Mouse (Mus musculus): ENCODE results near the gene Selenom. TPM values are rescaled to one million over a fixed set of nuclear protein-coding genes. Genes with fewer than 3 reads are reported as not detected.

The Selenom gene
- polyA plus RNA-seq, 1 experiment from 2014 or later = 75.6 TPM

DNA sequence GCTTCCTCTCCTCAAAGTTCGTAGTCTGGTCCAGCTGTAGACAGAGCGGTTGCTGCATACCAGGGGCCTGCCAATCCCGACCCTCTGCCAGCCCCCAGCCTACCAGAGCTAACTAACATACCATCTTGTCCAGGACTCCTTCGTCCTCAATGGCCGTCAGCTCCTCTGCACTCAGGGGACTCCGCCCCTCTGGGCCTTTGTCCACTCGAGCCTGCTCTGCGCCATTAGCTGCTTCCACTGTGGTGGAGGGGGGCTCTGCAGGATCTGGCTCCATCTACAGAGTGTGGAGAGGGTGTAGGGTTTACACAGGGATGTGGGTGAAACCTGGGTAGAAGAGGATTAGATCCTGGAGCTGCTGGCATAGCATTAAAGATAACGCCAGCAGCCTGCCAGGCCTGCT, 11.7 kb downstream of the Selenom start:
- ATAC-seq (replicated peaks) = no peak
- Histone ChIP-seq H3K4me1 (no peaks in the 10 kb centered on the region), H3K9ac (no peak overlapping the region), H3K9me3 (no peaks in the 10 kb centered on the region), H3K4me3 (no peak overlapping the region), H3K36me3 (replicated peaks) (no peaks in the 10 kb centered on the region), H3K27me3 (replicated peaks) (no peaks in the 10 kb centered on the region), H3K4me2 (no peak overlapping the region), H3K27ac (no peak overlapping the region)
- 78% methylated on average over 9 of the region's 9 CpGs for WGBS

DNA sequence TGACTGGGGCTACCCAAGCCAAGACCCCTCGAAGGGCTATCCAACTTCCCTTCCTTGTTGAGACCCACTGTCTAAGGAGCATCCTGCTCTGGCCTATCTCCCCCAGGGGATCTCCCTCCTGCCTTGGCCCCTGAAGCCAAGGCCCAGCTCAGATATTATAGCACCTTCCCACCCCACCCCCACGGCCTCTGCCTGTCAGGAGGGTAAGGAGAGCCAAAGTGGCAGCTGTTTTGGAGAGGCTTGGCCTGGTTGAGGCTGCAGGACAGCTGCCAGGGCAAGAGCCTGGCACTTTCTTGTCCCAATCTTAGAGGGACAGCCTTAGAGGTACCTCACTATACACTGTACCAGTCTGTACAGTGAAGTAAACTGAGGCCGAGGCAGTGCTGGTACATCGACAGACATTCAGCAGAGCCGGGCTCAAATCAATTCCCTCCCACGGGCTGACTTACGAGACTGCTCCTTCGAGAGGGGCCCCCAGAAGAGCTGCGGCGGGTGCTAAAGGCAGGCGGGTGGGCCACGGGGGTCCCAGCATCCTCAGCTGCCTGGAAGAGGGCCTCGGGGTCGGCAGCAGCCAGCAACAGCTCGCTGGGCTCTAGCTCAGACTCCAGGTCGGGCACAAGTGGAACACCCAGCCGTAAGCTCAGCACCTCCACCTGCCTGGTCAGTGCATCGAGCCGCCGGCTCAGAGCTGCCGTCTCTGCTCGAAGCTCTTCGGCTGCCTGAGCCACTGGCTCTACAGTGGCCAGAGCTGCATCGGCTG, 12.7 kb downstream of the Selenom start:
- no peak overlapping the region for H3K9ac ChIP-seq
- no peaks in the 10 kb centered on the region for H3K9me3 ChIP-seq
- no peak for ATAC-seq (replicated peaks)
- no peaks in the 10 kb centered on the region for H3K27me3 ChIP-seq (replicated peaks)
- no peak overlapping the region for H3K4me3 ChIP-seq
- whole genome bisulfite sequencing = 90% methylated on average over 24 of the region's 24 CpGs
- no peak overlapping the region for H3K27ac ChIP-seq
- H3K36me3 ChIP-seq (replicated peaks) = no peaks in the 10 kb centered on the region
- H3K4me2 ChIP-seq = no peak overlapping the region
- H3K4me1 ChIP-seq = no peaks in the 10 kb centered on the region

DNA sequence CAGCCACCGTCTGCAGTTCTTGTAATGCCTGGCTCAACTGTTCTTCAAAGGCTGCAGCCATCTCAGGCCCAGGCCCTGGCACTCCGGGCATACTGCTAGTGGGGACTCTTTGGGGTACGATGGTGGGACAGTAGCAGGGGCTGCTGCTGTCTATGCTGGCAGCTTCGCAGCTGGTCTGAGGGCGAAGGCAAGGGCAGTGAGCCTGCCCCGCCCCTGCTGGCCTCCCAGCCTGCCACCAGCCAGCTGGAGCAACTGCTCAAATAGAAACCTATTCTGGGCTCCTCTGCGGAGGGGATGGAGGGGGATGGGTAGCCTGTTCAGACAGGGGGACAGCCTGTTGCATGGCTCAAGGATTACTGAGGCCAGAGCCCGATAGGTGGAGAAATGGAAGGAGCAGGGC, 13.3 kb downstream of the Selenom start:
- Histone ChIP-seq H3K9me3 (no peaks in the 10 kb centered on the region), H3K27me3 (replicated peaks) (no peaks in the 10 kb centered on the region), H3K4me2 (no peak overlapping the region), H3K4me1 (no peaks in the 10 kb centered on the region), H3K4me3 (no peak overlapping the region), H3K9ac (no peak overlapping the region), H3K36me3 (replicated peaks) (no peaks in the 10 kb centered on the region), H3K27ac (no peak overlapping the region)
- ATAC-seq (replicated peaks) = no peak
- 76% methylated on average over 8 of the region's 8 CpGs for WGBS

- Histone ChIP-seq H3K27ac (no peak overlapping the region), H3K4me3 (no peak overlapping the region), H3K4me2 (no peak overlapping the region), H3K27me3 (replicated peaks) (no peaks in the 10 kb centered on the region), H3K9me3 (no peaks in the 10 kb centered on the region), H3K4me1 (no peaks in the 10 kb centered on the region), H3K9ac (no peak overlapping the region), H3K36me3 (replicated peaks) (no peaks in the 10 kb centered on the region)
- WGBS = 88% methylated on average over 6 of the region's 6 CpGs
- no peak for ATAC-seq (replicated peaks)
Measured at GRCm38 (mm10) chr11:3528208-3528607, 13.7 kb downstream of the Selenom start.

DNA sequence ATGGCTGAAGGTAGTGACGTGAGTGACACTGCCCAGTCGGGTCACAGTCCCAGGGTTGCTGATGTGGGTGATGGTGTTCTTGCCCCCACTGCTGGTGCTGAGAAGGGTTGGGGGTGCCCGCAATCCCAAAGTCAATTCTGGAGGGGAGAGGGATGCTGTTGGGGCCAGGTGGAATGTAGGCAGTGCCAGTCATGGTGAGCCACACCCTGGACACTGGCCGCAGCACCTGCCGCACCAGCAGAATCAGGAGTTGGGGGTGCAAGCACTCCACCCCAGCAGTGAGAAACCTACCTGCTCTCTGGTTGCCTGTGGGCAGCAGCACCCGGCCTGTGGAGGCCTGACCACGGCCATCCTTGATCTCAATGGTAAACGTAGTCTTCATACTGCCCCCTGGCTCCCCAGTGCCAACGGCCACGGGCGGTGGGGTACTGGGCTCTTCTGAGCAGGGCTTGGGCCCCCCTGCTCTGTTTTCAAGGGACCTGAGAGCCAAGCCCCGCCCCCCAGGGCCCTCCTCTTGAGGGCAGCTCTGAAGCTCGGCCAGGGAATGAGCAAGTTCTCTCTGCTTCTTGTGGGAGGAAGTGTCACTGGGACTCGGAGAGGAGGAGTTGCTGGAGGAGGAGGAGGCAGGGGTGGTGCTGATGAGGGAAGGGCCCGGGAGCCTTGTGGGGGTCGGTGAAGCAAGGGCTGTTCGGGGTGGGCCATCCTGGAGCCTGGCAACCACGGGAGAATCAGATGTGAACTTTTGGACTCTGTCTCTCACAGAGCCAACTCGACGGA, 15.2 kb downstream of the Selenom start:
- H3K27me3 ChIP-seq (replicated peaks) = no peaks in the 10 kb centered on the region
- H3K36me3 ChIP-seq (replicated peaks) = no peaks in the 10 kb centered on the region
- H3K4me1 ChIP-seq = no peaks in the 10 kb centered on the region
- no peak overlapping the region for H3K9ac ChIP-seq
- no peaks in the 10 kb centered on the region for H3K9me3 ChIP-seq
- ATAC-seq (replicated peaks) = no peak
- no peak overlapping the region for H3K27ac ChIP-seq
- WGBS = 82% methylated on average over 20 of the region's 20 CpGs
- no peak overlapping the region for H3K4me3 ChIP-seq
- H3K4me2 ChIP-seq = no peak overlapping the region

GRCm38 (mm10) chr11:3530731-3531130, 16.2 kb downstream of the Selenom start:
- Histone ChIP-seq H3K4me2 (no peak overlapping the region), H3K27me3 (replicated peaks) (no peaks in the 10 kb centered on the region), H3K9ac (no peak overlapping the region), H3K4me1 (peaks cover 9% of the 10 kb centered on the region; the same call in 1 of the 2 replicates), H3K4me3 (no peak overlapping the region), H3K9me3 (no peaks in the 10 kb centered on the region), H3K36me3 (replicated peaks) (no peaks in the 10 kb centered on the region), H3K27ac (no peak overlapping the region)
- WGBS = 93% methylated on average over 3 of the region's 3 CpGs
- no peak for ATAC-seq (replicated peaks)

DNA sequence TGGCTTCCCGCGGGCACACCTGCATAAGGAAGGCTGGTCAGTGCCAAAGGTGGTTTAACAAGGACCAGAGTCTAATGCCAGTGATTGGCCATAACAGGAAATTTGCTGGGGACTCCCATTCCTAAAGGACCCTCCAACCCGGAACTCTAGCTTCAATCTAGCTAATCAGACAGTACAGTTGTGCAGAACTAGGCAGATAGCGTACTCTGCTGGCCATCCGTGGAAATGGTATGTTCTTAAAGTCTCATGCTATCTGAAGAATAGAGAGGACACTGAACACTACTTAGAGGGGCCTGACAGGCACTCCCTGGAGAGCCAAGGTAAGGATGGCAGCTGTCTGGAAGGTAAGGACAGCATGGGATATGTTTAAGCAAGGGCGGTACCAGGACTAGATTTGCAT, 17.1 kb downstream of the Selenom start:
- no peaks in the 10 kb centered on the region for H3K36me3 ChIP-seq (replicated peaks)
- H3K4me3 ChIP-seq = no peak overlapping the region
- H3K27me3 ChIP-seq (replicated peaks) = no peaks in the 10 kb centered on the region
- no peak for ATAC-seq (replicated peaks)
- H3K9me3 ChIP-seq = no peaks in the 10 kb centered on the region
- H3K4me2 ChIP-seq = no peak overlapping the region
- no peak overlapping the region for H3K27ac ChIP-seq
- H3K9ac ChIP-seq = no peak overlapping the region
- WGBS = 80% methylated on average over 6 of the region's 6 CpGs
- H3K4me1 ChIP-seq = peaks cover 15% of the 10 kb centered on the region; the same call in 1 of the 2 replicates

- Histone ChIP-seq H3K36me3 (replicated peaks) (no peaks in the 10 kb centered on the region), H3K9me3 (no peaks in the 10 kb centered on the region), H3K4me1 (peaks cover 15% of the 10 kb centered on the region; the same call in 1 of the 2 replicates), H3K27ac (no peak overlapping the region), H3K27me3 (replicated peaks) (no peaks in the 10 kb centered on the region), H3K4me3 (no peak overlapping the region), H3K9ac (no peak overlapping the region), H3K4me2 (no peak overlapping the region)
- 91% methylated on average over 16 of the region's 16 CpGs for WGBS
- no peak for ATAC-seq (replicated peaks)
Measured at GRCm38 (mm10) chr11:3532101-3532931, 17.8 kb downstream of the Selenom start.

DNA sequence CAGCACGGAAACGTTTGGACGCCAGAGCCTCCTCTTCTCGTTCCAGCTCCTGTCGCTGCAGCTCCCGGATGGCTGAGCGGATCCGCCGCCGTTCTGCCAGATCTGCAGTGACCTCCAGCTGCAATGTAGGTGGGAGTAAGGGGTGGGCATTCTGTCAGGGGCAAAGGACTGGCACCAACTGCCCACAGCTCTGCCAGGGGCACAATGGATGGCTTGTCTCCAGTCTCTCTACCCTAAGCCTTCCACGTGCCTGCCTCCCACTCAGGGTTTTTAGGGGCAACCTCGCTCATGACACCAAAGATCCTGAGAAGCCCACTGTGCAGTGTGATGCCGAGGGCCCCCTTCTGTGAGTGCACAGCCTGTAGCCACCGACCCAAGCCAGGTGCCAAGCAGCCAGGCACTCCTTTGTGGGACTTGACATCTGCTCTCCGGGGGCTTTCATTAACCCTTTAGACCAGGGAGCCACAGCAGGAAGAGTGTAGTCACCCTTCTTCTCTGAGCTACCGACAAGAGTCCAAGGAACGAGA, 19.0 kb downstream of the Selenom start:
- H3K4me1 ChIP-seq = peaks cover 15% of the 10 kb centered on the region; the same call in 1 of the 2 replicates
- H3K9me3 ChIP-seq = no peaks in the 10 kb centered on the region
- H3K4me3 ChIP-seq = no peak overlapping the region
- no peaks in the 10 kb centered on the region for H3K27me3 ChIP-seq (replicated peaks)
- no peaks in the 10 kb centered on the region for H3K36me3 ChIP-seq (replicated peaks)
- no peak overlapping the region for H3K9ac ChIP-seq
- WGBS = 88% methylated on average over 17 of the region's 17 CpGs
- H3K4me2 ChIP-seq = no peak overlapping the region
- no peak overlapping the region for H3K27ac ChIP-seq
- ATAC-seq (replicated peaks) = no peak

DNA sequence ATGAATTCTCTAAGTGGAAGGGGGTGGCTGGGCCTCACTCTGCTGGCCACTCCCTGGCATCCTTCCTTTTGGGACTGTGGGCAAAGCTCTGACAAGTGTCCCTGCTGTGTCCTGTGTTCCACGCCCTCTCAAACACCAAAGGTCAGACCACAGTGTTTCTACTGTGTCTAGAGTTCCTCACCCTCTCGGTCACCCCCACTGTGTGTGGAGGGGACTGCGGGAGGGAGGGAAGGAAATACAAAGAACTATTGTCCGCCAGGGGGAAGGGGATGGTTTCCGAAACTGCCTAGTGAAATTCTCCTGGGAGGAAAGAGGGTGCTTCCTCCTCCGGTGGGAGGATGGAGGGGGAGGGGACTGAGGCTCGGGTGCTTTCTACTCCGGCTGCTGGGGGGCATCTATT, 20.5 kb downstream of the Selenom start:
- 5% methylated on average over 8 of the region's 8 CpGs for WGBS
- H3K27me3 ChIP-seq (replicated peaks) = no peaks in the 10 kb centered on the region
- no peak overlapping the region for H3K27ac ChIP-seq
- H3K9ac ChIP-seq = peak overlapping the region; percentile 59; the same call in 1 of the 2 replicates
- peaks cover 20% of the 10 kb centered on the region; the same call in 1 of the 2 replicates for H3K4me1 ChIP-seq
- H3K36me3 ChIP-seq (replicated peaks) = no peaks in the 10 kb centered on the region
- peak overlapping the region; percentile 61 for H3K4me3 ChIP-seq
- no peaks in the 10 kb centered on the region for H3K9me3 ChIP-seq
- ATAC-seq (replicated peaks) = no peak
- peak overlapping the region; percentile 97 for H3K4me2 ChIP-seq

GRCm38 (mm10) chr11:3535406-3535986, 21.0 kb downstream of the Selenom start:
- Histone ChIP-seq H3K4me3 (peak overlapping the region; percentile 61), H3K4me1 (peaks cover 20% of the 10 kb centered on the region; the same call in 1 of the 2 replicates), H3K27ac (peak overlapping the region; percentile 80), H3K27me3 (replicated peaks) (no peaks in the 10 kb centered on the region), H3K9me3 (no peaks in the 10 kb centered on the region), H3K36me3 (replicated peaks) (no peaks in the 10 kb centered on the region), H3K9ac (peak overlapping the region; percentile 59), H3K4me2 (peak overlapping the region; percentile 97)
- under 1% methylated on average over 36 of the region's 36 CpGs for WGBS
- peak; percentile 86 for ATAC-seq (replicated peaks)

Data from midbrain, embryonic 15.5 days (tissue).